Mouse (Mus musculus) lung, postnatal 25 days (tissue): ENCODE results near the gene Clmn.

Experiments used
- DNase-seq: peaks from one replicate; pipeline ENCODE4 v3.0.0; 2022; ENCODE audit warnings: low spot score

Clmn gene

DNA sequence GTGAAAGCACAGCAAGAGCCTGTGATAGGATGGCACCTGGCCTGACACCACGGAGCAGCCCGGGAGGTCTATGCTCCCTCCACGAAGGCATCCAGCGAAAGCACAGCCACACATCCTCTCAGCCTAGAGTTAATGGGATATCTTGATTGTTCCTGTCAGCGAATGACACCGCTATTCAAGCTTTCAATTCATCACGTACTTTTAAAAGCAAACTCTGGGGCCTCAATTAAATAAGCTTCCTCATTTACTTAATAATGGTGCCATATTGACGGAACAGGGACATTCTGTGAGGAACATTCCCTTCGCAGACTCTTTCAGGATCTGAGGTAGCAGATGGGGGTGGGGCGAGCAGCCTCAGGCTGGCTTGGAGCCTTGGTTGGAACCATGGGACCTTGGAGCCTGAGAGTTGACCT is 14.7 kb upstream of the Clmn start:
- DNase-seq = no peak

DNA sequence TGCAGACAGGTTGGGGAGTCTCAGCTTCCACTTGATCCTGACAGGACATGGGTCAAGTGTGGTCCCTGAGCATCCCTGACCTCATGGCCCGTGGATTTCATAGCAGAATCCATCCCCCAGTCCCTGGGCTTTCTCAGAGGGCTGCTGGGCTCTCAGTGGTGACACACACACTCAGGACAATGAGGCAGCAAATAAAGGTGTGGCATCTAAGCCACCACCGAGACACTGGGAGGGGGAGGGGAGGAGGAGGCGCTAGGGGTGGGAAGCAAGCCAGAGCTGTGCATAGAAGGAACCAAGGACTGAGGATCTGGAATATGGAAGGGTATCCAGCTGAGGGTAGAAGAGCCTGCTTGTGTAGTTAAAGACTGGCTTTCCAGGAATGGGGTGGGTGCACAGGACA is 11.2 kb upstream of the Clmn start:
- no peak for DNase-seq

DNA sequence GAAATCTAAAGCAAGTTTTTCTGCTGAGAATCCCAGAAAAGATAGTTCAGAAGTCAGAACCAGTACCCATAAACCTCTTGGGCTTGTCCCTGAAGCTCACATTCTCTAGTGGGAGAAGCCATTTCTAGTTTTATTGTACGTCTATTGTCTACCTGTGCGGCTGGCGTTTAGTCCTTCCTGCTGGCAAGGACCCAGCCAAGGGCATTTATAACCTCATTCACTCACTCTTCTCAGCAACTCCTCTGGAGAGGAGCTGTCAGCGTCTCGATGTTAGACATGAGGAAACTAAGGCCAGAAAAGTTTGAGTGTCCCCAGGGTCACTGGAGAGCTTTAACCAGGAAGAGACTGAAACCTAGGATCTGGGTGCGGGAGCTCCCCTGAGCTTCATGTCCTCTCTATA is 7.1 kb upstream of the Clmn start:
- DNase-seq = no peak

DNA sequence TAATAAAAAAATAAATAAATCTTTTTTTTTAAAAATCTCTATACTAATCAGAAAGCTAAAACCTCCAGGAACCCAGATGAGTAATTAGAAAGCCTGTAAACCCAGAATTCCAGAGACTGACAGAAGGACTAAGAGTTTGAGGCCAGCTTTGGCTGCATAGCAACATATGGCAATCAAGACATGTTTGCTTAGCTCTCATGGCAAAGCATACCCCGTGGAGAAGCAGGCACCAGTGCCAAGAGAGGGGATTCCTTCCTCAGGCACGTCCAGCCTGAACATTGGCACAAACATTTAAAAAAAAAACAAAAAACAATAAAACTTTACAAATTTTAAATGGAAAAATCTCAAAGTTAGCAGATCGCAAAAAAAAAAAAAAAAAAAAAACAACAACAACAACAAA is 4.9 kb upstream of the Clmn start:
- no peak for DNase-seq

DNA sequence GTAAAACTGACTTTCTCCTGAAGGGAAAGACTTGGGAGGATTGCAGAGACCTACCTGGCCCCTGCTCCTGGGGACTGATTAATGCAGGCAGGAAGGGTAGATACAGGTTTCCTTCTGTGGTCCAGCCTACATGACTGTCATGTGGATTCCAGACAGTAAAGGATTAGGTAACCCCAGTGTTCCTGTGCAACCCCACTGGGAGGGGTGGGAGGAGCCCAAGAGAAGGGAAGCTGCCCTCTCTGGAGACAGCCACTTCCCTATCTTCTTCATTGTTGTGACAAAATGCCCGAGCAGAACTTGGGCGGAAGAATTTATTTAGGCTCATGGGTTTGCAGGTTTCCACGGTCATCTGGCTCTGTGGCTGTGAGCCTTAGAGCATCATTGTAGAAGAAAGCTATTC is 3.6 kb upstream of the Clmn start:
- no peak for DNase-seq

DNA sequence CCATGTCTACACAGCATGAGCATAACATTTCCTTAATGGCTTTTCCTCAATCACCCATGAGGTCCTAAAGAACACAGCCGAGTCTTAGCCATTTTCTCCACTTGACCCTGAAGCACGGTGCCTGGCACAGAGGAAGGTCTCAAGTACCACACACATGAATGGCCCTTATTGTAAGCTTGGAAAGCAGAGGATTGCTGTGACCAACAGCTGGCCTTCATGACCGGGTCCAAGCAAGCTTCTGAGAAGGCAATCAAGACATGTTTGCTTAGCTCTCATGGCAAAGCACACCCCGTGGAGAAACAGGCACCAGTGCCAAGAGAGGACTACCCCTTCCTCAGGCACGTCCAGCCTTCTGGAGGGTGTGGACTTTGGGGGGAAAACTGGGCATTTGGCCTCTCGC is 3.0 kb upstream of the Clmn start:
- DNase-seq = peak; percentile 79

DNA sequence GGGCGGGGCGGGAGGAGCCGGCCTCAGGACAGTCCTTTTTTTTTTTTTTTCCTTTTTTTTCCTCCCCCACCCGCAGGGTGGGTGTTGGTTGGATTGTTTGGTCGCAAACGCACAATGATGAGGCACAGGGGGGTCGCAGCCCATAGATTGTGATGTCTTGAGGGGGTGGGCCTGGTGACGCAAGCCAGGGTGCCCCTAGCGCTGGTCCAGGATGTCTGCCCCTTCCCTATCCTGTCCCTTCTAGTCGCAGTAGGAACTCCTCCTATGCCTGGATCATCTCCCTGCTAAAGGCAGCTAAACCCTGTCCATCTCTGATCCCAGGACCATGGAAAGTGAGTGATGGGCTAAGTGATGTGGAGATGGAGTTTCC is 275 bp upstream of the Clmn start:
- DNase-seq = no peak

DNA sequence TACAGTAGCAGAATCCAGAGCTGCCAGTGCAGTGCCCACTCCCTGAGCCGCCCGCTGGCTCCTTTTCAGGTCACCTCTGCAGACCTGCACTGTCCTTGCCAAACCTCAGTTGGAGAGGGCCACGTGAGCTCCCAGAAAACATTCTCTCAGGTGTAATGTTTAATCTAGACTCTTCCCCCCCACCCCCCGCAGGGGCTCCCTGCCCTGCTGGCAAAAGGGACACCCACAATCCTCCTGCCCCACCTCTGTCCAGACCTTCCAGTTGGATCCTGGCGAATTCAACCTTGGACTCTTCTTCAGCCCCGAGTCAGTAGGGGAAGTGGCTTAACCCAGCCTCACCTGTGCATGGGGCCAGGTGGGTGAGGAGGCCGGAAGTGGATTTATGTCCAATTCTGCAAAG is 1.2 kb downstream of the Clmn start:
- peak; percentile 51 for DNase-seq

DNA sequence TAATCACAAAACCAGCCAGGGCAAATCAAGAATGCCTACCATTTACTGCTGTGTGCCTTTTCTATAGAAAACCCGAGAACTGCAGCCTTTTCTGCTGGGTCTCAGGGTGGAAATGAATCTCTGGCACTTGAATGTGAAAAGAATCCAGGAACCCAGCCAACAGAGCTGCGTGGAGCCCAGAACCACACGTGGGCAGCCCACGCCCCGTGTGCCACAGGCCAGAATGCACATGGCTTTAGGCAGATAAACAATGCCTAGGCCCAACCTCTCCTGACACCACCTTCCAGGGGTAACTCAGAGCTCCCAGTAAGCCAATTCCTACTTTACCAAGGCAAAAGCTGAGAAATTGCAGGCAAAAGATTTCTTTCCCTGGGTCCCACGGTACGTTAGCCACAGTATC is 5.7 kb downstream of the Clmn start:
- no peak for DNase-seq

DNA sequence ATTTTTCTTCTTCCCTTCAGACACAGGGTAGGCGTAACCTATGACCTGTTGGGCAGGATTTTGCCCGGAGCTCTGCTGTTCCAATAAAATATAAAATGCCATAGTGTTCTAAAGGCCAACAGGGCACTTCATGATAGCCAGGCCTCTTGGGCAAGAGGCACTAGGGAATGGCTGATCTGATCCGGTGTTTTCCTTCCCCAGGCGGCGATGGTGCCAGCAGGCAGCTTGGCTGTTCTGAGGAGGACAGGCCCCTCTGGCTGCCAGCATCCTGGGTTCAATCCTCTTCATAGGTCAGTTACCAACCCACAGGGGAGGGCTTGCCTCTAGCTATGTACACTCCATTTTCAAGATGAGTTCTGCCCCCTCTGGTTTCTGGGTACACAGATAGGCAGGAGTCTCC is 6.1 kb downstream of the Clmn start:
- no peak for DNase-seq

DNA sequence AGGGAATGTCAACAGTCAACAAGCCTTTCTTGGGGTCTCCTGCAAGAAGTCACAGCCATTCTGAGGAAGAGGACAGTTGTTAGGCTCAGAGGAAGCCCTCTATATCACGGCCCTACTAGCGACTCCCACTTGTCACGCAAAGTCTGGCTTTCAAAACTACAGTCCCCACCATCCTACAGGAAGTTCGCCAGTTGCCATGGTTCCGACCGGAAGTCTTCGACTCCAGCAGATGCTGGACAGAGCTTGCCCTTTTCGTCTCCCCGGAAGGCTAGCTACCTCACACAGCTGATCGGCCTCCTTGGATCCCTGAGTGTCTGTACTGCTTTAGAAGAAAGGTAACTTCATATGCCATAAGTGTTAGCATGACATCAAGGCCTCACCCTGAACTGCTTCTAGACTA is 7.3 kb downstream of the Clmn start:
- DNase-seq = no peak

DNA sequence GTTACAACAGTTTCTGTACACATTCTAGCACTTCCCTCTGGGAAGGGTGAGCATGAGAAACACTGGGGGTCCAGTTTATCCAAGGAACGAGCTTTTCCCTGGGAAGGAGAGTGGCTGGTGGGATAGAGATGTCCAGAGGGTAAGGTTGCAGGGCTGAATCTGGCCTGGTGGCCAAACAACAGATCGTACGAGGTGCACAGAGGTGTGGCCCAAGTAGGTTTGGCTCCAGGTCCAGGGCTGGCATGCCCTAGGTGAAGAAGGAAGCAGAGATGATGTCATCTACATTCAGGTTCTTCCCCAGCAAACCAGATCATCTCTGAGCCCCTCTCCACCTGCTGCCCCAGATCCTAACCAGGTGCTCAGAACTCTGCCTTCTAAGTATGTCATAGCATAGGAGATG is 8.3 kb downstream of the Clmn start:
- DNase-seq = no peak

DNA sequence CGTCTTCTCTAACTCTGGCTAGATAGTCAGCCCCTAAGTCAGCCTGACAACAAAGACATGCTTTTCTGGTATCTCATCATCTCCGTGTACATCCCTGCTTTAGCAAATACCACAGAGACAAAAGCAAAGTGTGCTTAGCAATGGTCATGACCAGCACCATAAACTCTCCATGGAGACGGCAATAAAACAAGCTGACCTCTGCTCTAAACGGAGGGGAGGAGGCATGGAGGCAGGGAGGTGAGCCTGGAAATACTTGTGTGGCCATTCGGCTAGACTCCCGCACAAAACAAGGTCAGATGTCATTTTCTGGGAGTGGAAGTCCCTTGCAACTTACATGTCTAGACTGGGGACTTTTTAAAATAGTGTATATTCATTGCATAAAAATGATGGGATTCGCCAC is 9.3 kb downstream of the Clmn start:
- DNase-seq = no peak

DNA sequence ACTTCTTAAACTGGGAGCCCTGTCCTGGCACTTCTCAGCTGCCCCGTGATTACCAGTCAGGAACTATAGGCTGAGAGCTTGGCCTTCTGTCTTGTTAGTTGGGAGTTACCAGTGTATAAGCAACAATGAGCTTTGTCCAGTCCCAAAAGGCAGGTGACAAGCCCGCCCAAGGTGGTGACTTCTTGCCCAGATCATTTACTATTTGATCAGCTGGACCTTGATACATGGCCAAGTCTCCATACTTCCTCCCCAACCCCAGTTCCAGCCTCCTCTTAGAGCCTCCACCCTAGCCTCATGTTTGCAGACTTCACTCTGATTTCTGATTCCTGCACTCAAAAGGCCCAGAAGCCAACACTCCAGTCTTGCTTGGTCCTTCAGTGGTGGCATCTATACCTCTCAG is 10.1 kb downstream of the Clmn start:
- DNase-seq = no peak

DNA sequence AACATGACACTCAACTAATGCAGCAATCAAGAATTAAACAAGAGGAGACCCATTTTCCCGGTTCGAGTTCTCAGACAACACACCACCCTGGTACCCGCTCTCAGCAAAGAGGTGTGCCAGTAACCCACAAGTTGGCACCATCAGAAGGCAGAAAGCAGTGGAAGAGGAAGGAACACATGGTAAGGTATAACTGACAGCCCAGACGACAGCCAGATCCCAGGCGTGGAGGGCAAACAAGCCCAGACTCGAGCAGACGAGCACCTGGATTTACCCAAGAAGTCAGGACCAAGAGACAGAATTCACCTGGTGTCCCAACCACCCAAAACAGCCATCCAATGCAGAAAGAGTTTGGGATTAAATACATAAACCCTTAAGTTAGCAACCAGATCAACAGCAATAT is 11.5 kb downstream of the Clmn start:
- no peak for DNase-seq

DNA sequence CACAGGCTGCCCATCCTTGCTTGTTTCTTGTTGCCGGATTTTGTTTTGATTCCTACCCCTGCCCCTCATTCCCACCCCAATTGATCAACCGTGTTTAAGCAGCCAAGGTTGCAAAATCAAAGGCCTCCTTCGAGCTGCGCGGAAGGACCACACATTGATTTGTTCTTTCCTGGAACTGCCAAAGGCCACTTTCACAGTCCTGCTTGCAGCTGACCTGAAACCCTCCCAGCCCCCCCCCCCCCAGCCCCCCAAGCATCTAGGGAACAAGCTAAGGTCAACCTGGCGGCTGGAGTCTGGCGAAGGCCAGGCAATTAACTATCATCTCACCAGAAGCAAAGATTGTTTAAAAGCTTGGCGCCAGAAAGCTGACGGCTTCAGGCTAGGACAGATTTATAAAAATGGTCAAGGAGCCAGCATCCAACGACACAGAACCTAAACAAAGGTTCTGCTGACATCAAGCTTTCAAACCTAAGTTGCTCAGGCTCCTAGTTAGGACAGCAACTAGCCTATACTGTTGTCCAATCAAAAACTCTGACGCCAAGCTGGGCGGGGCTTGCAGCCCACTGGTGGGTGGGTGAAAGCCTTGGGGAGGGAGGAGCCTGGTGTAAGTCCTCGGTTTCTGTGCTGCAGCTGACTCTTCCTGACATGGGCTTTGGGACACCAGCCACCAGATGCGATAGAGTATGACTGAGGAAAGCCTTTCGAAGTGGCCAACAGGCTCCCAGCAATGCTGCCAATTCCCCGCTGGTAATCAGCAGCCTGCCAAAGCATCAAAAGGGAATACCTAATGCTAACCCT is 13.0 kb downstream of the Clmn start:
- DNase-seq = peak; percentile 48

DNA sequence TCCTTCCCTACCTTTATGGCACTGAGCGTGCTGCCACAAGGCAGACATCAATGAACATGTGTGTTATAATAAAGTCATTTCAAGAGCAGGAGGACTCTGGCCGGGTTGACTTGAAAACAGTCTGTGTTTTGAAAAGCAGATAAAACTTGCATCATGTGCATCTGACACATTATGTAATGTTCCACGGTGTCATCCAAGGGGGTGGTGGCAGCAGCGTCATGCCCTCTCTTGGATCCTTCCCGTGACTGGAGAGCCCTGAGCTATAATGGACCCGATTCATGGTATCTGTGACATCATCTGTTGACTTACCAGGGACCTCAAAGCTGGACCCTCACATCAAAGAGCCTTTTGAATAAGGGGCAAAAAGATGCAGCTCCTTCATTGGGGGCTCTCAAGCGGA is 14.8 kb downstream of the Clmn start:
- DNase-seq = no peak

DNA sequence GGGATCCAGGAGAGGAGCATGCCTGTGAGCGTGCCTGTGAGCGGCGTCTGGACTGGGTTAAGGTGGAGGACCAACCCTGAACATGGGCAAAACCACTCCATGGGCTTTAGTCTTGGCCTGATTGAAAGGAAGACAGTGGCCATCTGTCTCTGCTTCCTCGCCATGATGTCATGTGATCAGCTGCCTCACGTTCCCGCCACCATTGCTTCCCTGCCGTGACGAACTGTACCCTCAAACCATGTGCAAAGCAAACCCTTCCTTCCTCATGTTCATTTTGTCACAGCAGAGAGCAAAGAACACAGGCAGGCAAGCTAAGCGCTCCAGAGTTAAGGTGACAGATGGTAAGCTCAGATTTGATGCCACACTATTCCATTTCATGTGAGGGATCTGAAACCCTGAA is 16.2 kb downstream of the Clmn start:
- DNase-seq = no peak

DNA sequence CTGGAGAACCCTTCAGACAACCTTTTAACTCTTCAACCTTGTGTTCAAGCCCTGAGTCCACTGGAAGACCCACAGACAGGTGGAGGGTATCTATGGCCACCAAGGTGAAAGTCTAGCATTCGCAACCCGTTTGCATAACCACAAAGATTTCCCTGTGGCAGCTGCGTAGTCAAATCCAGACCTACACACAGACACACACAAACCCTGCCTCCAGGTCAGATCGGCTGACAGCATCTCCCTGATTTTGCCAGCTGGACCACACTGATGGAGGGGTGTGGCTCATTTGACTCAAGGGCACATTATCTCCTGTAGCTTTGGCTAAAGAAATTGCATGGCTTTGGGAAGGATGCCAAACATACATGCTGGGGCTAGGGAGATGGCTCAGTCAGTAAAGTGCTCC is 17.6 kb downstream of the Clmn start:
- no peak for DNase-seq

DNA sequence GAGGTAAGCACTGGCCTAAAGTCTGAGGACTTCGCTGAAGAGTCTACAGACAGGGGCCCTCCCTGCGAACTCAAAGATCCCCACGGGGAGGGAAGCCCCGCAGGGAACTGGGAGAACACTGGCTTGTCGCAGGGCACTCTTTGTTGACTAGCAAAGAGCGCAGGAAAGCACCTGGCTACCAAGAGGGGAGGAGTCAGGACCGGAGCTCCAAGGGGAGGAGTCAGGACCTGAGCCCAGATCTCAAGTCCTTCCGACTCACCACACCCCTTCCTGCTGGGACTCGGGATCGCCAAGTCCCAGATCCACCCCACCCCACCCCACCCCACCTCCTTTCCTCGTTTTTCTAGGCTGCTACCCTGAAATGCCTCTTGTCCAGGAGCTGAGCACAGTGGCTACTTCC is 19.2 kb downstream of the Clmn start:
- DNase-seq = peak; percentile 76

DNA sequence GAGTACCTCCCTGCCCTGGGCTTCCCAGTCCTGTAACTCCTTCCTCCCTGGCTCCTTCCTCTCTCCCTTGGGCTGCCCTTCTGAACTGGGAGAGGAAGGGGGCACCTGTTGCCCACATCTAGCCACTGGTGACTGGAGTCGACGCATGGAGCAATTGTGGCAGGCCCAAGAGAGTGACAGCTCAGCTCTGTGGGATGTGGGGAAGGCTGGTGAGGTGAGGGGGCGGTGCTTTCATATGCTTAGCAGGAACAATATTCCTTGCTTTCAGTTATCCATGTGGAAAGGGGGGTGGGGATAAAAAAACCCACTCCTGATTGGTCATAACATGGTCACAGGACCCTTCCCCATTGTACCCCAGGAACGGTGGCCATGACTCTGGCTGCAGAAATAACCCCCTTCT is 19.9 kb downstream of the Clmn start:
- no peak for DNase-seq

DNA sequence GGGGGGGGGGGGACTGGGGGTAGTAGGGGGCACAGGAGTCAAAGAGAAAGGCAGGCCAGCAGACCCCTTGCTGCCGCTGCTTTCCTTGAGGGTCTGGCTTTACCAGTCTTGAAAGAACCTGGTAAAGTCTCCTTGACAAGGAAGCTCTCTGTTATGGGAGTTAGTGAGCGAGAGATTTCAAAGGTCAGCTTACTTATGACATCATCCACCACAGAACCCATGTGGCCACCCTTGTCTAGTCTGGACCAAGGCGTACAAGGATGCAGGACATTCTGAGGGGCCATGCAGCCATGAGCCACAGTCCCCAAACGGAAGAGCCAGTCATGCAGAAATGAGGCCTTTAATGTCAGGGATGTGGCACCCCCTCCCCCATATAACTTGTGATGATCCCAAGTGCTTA is 20.6 kb downstream of the Clmn start:
- no peak for DNase-seq

DNA sequence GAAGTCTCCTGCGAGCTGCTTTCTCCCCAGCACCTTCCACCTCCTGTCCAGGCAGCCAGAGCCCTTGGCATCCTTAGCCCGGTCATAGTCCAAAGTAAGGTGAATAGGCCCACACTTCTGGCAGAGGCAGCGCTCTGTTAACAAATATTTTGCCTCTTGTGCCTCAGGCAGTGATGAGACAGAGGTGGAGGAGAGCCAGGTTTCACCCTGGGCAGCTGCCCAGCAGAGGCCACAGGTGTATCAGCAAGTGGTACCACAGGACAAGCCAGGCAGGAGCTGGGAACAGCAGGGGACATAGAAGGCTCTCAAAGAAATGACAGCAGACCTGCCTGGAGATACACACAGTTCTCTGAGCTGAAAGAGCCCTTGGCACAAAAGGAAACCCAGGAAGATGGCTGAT is 23.6 kb downstream of the Clmn start:
- DNase-seq = no peak

DNA sequence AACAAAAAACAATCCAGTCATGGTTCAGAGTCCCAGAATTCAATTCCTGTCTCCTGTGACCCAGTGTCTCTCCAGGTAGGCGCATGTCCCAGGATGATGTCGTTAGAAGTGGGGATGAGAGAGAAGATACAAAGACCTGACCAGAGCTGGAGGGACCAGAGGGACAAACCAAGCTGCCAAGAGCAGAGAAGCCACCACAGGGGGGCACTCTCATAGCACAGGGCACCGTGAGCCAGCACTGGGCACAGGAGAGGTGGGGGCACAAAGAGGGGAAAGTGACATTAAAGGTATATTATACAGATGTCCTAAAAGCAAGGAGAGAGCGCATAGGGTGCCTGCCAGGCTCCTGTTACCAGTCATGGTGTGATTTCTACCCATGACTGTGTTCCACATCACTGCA is 25.9 kb downstream of the Clmn start:
- DNase-seq = no peak

DNA sequence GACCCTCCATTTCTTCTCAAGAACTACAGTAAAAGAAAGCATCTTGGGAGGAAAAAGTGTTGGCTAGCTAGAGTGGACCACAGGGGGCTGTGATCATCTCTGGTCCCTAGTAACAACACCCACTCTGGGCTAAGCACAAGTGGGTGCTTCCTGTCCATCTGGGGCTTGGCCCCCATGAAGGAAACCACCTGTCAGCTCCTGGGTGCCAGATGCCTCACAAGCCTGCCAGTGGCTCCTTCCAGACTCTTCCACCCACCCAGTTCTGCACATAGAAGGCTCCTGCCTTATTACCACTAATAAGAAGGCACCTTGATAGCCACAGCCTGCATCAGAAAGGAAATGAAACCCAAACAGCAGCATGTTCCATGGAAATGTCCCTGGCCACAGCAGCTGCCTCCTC is 26.4 kb downstream of the Clmn start:
- DNase-seq = no peak
